Mouse (Mus musculus): ENCODE measurements around the gene Nsfl1c.
A peak's percentile ranks its signal among the peaks of the same experiment; 100 is the strongest.

Gene Nsfl1c

GRCm38 (mm10) chr2:151543063-151543895 lies 49.3 kb downstream of the Nsfl1c start:
- peak; percentile 62 for DNase-seq (ENCODE audit: extremely low spot score)

GRCm38 (mm10) chr2:151544673-151545072 lies 50.7 kb downstream of the Nsfl1c start:
- DNase-seq (ENCODE audit: extremely low spot score): no peak

- DNase-seq (ENCODE audit: extremely low spot score): no peak
Measured at GRCm38 (mm10) chr2:151546571-151546970, 52.6 kb downstream of the Nsfl1c start.

GRCm38 (mm10) chr2:151549615-151550121 lies 55.7 kb downstream of the Nsfl1c start:
- no peak for DNase-seq (ENCODE audit: extremely low spot score)

All from embryo, embryonic 9.5 days (tissue).